Mouse (Mus musculus): Measurements from ENCODE around the gene Fra10ac1.

Gene Fra10ac1

DNA sequence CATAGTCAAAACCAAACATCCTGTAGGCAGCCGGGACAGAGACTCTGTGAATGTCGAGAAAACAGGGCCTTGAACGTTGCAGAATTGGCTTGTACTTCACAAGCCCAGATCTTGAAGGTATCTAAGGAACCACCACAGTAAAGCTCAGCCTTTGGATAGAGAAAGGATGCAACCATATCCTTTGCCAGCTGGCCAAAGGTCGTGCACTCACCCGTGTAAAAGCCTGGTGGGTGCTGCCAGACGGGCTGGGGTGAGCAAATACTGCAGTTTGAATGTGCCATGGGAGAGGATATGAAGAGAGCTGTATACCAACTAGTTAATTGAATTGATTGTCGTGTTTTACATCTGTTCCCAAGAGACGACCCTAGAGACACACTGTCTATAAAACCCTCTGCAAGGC lies 8.1 kb upstream of the Fra10ac1 start:
- peak; percentile 56 for DNase-seq (ENCODE audit: low spot score)

DNA sequence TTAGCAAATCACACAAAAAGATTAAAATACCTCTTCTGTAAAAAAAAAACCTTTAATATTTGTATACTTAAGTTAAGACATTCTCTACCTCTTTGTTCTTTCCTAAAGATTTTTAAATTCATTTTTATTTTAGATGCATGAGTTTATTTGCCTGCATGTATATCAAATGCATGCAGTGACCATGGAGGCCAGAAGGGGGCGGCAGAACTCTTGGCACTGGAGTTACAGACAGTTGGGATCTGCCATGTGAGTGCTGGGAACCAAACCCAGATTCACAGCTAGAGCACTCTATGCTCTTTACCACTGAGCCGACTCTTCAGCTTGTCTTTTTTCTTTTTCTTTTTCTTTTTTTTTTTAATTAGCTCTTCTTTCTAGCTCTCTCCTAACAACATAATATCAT lies 4.7 kb upstream of the Fra10ac1 start:
- DNase-seq (ENCODE audit: low spot score): no peak

GRCm38 (mm10) chr19:38224685-38225060 lies 717 bp upstream of the Fra10ac1 start:
- DNase-seq (ENCODE audit: low spot score): peak; percentile 36

- no peak for DNase-seq (ENCODE audit: low spot score)
Observed at GRCm38 (mm10) chr19:38223356-38223904, 526 bp downstream of the Fra10ac1 start.

DNA sequence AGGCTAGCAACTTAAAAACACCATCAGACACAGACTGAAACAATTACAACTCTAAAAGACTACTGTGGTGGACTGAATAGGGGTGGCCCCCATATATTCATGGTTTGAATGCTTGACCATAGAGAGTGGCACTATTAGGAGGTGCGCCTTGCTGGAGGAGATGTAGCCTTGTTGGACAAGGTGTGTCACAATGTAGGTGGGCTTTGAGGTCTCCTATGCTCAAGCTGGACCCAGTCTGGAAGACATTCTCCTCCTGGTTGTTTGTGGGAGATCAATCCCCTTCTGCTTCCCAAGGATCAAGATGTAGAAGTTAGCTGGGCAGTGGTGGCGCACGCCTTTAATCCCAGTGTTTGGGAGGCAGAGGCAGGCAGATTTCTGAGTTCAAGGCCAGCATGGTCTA lies 6.3 kb downstream of the Fra10ac1 start:
- DNase-seq (ENCODE audit: low spot score): no peak

DNA sequence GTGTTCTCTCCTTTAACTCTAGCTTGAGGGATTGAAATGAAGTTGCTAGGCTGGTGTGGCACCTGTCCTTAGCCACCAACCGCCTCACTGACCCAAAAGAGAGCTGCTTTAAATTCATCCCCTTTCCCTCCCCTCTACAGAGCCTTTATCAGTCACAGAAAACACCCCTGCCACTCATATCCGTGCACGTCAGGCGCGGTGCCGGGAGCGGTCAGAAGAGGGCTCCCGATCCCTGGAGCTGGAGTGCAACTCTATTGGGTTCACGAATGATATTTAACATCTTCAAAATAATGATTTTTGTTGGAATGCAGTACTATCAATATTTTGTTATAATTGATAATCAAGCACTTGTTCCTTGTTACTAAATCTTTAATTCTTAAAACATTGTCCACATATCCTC lies 17.3 kb downstream of the Fra10ac1 start:
- peak; percentile 21 for DNase-seq (ENCODE audit: low spot score)

GRCm38 (mm10) chr19:38198731-38199130 lies 25.2 kb downstream of the Fra10ac1 start:
- peak; percentile 49 for DNase-seq (ENCODE audit: low spot score)

DNA sequence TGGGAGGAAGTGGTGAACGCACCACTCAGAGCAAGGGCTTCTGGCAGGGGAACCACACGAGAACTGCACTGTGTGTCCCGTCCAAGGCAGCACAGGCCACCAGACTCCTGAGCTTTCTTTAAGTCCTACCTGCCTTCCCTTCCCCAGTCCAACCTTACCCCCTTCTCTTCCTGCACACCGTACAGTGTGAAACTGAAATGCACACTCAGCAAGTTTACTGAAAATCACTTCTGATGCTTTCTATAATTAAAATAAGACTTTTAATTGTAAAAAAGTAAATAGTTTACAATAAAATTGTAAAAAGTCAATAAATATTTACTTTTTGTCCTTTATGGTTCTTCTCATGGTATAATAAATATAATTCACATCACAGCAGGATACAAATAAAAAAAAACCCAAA lies 28.7 kb downstream of the Fra10ac1 start:
- DNase-seq (ENCODE audit: low spot score): no peak

GRCm38 (mm10) chr19:38191446-38191845 lies 32.5 kb downstream of the Fra10ac1 start:
- no peak for DNase-seq (ENCODE audit: low spot score)

- no peak for DNase-seq (ENCODE audit: low spot score)
Observed at GRCm38 (mm10) chr19:38190606-38191005, 33.4 kb downstream of the Fra10ac1 start.

- DNase-seq (ENCODE audit: low spot score): no peak
Observed at GRCm38 (mm10) chr19:38187345-38187680, 36.6 kb downstream of the Fra10ac1 start.

- DNase-seq (ENCODE audit: low spot score): no peak
Observed at GRCm38 (mm10) chr19:38186631-38187344, 37.2 kb downstream of the Fra10ac1 start.

DNA sequence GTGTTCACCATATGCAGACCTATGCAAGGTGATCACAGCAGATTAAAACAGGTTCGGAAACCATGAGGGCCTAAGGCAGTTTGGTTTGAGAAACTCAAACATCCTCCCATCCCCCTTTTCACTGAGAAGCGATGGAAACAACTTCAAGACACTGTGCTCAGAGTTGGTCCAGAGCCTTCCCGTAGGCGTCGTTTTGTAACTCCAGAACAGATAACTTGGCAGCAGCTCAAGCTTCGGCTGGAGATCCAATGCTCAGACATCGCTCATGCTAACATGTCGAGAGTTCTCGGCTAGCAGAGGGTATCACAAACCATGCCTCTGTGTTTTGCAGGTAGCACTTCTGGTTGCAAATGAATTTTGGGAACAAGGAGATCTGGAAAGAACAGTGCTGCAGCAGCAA lies 44.3 kb downstream of the Fra10ac1 start:
- DNase-seq (ENCODE audit: low spot score): no peak

DNA sequence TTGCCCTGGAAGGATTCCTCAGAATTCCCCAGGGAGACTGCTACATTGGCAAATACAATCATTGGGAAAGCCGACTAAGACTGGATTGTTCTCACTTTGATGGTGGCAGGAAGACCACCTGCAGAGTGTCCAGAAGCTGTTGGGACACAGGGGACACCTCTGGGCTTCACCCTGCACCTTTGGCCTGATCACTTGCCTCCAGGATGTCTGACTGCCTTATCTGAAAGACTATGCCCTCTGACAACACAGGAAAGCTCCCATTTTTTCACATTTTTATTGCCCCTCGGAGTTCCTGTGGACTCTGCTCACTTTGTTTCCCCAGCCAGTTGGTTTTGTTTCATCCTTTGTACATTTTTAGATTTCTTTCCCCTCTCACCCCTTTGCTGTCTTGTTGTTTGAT lies 59.3 kb downstream of the Fra10ac1 start:
- DNase-seq (ENCODE audit: low spot score): no peak

DNA sequence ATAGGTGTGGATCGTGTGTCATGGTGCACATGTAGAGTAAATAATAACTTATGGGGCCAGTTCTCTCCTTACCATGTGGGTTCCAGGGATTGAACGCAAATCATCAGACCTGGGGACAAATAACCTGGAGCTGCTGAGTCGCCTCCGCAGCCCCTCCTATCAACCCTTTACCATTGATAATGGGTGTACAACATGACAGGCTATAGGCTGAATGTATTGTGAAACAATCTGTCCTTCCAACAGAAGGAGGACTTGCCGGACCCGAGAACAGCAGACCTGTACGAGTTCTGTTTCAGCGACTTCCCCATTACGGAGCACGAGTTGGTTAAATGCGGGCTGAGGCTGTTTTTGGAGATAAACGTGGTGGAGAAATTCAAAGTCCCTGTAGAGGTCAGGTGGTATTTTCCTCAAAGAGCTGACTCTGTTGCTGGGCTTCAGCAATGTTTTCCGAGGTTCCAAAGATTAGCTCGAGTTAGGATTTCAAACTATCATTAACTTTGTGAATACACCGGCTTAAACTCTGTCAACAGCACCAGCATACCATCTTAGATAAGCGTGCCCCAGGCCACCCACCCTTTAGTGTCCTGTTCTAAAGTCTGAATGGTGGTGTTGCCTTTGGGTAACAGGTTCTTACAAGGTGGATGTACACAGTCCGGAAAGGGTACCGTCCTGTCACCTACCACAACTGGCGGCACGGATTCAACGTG lies 62.2 kb downstream of the Fra10ac1 start:
- no peak for DNase-seq (ENCODE audit: low spot score)

DNA sequence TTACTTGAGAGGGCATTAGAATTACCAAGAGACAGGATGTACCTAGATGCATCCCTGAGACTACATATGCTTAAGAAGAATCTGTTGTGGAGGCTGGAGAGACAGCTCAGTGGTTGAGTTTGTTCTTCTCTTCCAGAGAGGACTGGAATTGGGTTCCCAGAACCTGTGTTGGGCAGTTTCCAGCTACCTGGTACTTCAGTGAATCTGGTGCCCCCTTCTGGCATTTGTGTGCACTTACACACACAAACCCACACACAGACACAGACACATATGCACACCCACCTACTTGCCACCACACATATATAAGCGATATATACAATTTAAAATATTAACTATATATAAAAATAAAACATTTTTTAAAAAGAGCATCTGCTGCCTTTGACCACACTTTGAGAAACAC lies 67.7 kb downstream of the Fra10ac1 start:
- DNase-seq (ENCODE audit: low spot score): no peak

- DNase-seq (ENCODE audit: low spot score): no peak
Observed at GRCm38 (mm10) chr19:38143540-38144271, 80.2 kb downstream of the Fra10ac1 start.

All from MN1 (cell line).